Mouse (Mus musculus): ENCODE measurements at regions not wholly inside any gene's neighbourhood (a gene's known extent, or its start where the extent isn't known, plus 50 kb on each side); places are given as distances from the start of the nearest gene placed in this dataset.
A peak's percentile ranks its signal among the peaks of the same experiment; 100 is the strongest.

- no peaks in the 10 kb centered on the region for H3K9me3 ChIP-seq (replicated peaks)
- no peak for ATAC-seq (ENCODE audit: low FRiP score)
- no peak overlapping the region for H3K4me2 ChIP-seq
- WGBS = 91% methylated on average over 2 of the region's 2 CpGs
- H3K36me3 ChIP-seq = no peaks in the 10 kb centered on the region
- no peak overlapping the region for H3K4me3 ChIP-seq (replicated peaks)
- H3K27me3 ChIP-seq (replicated peaks) = no peaks in the 10 kb centered on the region
- H3K27ac ChIP-seq (replicated peaks) = no peak overlapping the region
- H3K9ac ChIP-seq (replicated peaks) = no peak overlapping the region
- H3K4me1 ChIP-seq = no peaks in the 10 kb centered on the region
Observed at GRCm38 (mm10) chr11:12841393-12841792, 376.6 kb upstream of the Cobl start.

GRCm38 (mm10) chr11:12837920-12838319 is 373.2 kb upstream of the Cobl start:
- Histone ChIP-seq H3K27me3 (replicated peaks) (no peaks in the 10 kb centered on the region), H3K9ac (replicated peaks) (no peak overlapping the region), H3K9me3 (replicated peaks) (no peaks in the 10 kb centered on the region), H3K4me3 (replicated peaks) (no peak overlapping the region), H3K36me3 (no peaks in the 10 kb centered on the region), H3K4me1 (no peaks in the 10 kb centered on the region), H3K4me2 (no peak overlapping the region), H3K27ac (replicated peaks) (no peak overlapping the region)
- ATAC-seq (ENCODE audit: low FRiP score) = no peak; the same call in 1 of the 2 replicates
- WGBS = 59% methylated on average over 2 of the region's 2 CpGs

GRCm38 (mm10) chr11:12837387-12837786 is 372.6 kb upstream of the Cobl start:
- no peak for ATAC-seq (ENCODE audit: low FRiP score)
- H3K27me3 ChIP-seq (replicated peaks) = no peaks in the 10 kb centered on the region
- no peak overlapping the region for H3K4me2 ChIP-seq
- no peak overlapping the region for H3K9ac ChIP-seq (replicated peaks)
- H3K36me3 ChIP-seq = no peaks in the 10 kb centered on the region
- no peaks in the 10 kb centered on the region for H3K9me3 ChIP-seq (replicated peaks)
- no peak overlapping the region for H3K27ac ChIP-seq (replicated peaks)
- 70% methylated on average over 2 of the region's 2 CpGs for WGBS
- H3K4me1 ChIP-seq = no peaks in the 10 kb centered on the region
- no peak overlapping the region for H3K4me3 ChIP-seq (replicated peaks)

GRCm38 (mm10) chr11:12836387-12836786 is 371.6 kb upstream of the Cobl start:
- H3K4me3 ChIP-seq (replicated peaks) = no peak overlapping the region
- ATAC-seq (ENCODE audit: low FRiP score) = no peak
- H3K4me1 ChIP-seq = no peaks in the 10 kb centered on the region
- no peaks in the 10 kb centered on the region for H3K27me3 ChIP-seq (replicated peaks)
- no peaks in the 10 kb centered on the region for H3K9me3 ChIP-seq (replicated peaks)
- H3K27ac ChIP-seq (replicated peaks) = no peak overlapping the region
- no peaks in the 10 kb centered on the region for H3K36me3 ChIP-seq
- no peak overlapping the region for H3K9ac ChIP-seq (replicated peaks)
- no peak overlapping the region for H3K4me2 ChIP-seq

- Histone ChIP-seq H3K27ac (replicated peaks) (no peak overlapping the region), H3K4me3 (replicated peaks) (no peak overlapping the region), H3K27me3 (replicated peaks) (no peaks in the 10 kb centered on the region), H3K4me1 (peaks cover 5% of the 10 kb centered on the region; the same call in 1 of the 2 replicates), H3K9ac (replicated peaks) (no peak overlapping the region), H3K36me3 (no peaks in the 10 kb centered on the region), H3K9me3 (replicated peaks) (no peaks in the 10 kb centered on the region), H3K4me2 (no peak overlapping the region)
- no peak for ATAC-seq (ENCODE audit: low FRiP score)
Observed at GRCm38 (mm10) chr11:12812021-12812420, 347.3 kb upstream of the Cobl start.

GRCm38 (mm10) chr11:12810949-12811881 is 346.5 kb upstream of the Cobl start:
- H3K9ac ChIP-seq (replicated peaks) = no peak overlapping the region
- peak overlapping the region; percentile 21 for H3K4me2 ChIP-seq
- no peaks in the 10 kb centered on the region for H3K36me3 ChIP-seq
- ATAC-seq (ENCODE audit: low FRiP score) = peak; percentile 77
- no peaks in the 10 kb centered on the region for H3K9me3 ChIP-seq (replicated peaks)
- no peak overlapping the region for H3K27ac ChIP-seq (replicated peaks)
- 38% methylated on average over 11 of the region's 11 CpGs for WGBS
- no peaks in the 10 kb centered on the region for H3K27me3 ChIP-seq (replicated peaks)
- H3K4me1 ChIP-seq = peaks cover 5% of the 10 kb centered on the region; the same call in 1 of the 2 replicates
- no peak overlapping the region for H3K4me3 ChIP-seq (replicated peaks)

All from neural tube, embryonic 15.5 days (tissue).